ENCODE assay signal across 13 mouse cellular contexts in the genomic region with DNA sequence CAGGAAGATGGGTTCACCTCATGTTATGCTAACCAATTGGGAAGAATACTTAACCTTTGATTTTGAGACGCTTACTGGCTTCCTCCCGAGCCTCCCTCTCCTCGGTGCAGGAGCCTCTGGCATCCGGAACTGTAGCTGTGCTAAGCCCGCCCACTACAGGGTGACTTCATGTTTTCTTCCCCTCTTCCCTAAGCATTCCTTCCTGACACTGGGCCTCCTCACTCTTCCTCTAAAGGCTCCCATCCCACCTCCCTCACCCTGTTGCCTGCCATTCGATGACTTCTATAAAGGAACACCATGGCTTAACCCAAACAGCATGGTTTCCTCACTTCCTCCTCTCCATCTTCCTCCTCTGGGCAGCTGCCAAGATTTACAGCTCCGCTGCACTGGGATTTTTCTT.
A peak's percentile ranks its signal among the peaks of the same experiment; 100 is the strongest.
DNase-seq lines count a peak whose midpoint lies in the region; ATAC-seq and TF ChIP-seq lines count a peak whose summit lies in the region.
"Had no signal": no experiment of that assay in that cellular context is flagged by ENCODE, and none has a peak within 500 bp of the region (broad histone marks: within the 10 kb centered on the region; RNA-seq: fewer than 3 reads in every experiment).

No protein-coding gene starts in this region.

- no peak overlapping the region for H3K9ac ChIP-seq in intestine, embryonic 15.5 days
- H3K9ac ChIP-seq in intestine, postnatal 0 days (ENCODE audit: low read depth, low read length): no peak overlapping the region
- no peak overlapping the region for H3K9ac ChIP-seq in midbrain, embryonic 11.5 days (ENCODE audit: low read length)
- H3K9ac ChIP-seq in midbrain, embryonic 15.5 days: no peak overlapping the region
- H3K9ac ChIP-seq in heart, embryonic 14.5 days (ENCODE audit: low read length): no peak overlapping the region
- no peak overlapping the region for H3K9ac ChIP-seq in hindbrain, embryonic 14.5 days
- H3K9ac ChIP-seq: liver, embryonic 13.5 days had no signal

- H3K27ac ChIP-seq in intestine, embryonic 15.5 days: 0 out of 2 replicates have a peak overlapping the region, but pooled peaks have one; percentile 29
- H3K27ac ChIP-seq in intestine, postnatal 0 days (ENCODE audit: low read depth, low read length): no peak overlapping the region
- no peak overlapping the region for H3K27ac ChIP-seq in midbrain, embryonic 11.5 days (ENCODE audit: low read depth, low read length)
- no peak overlapping the region for H3K27ac ChIP-seq in midbrain, embryonic 15.5 days
- peak overlapping the region; percentile 24 to 62 for H3K27ac ChIP-seq in heart, embryonic 14.5 days (replicated peaks in 1 of 2; ENCODE audit: control insufficient read depth in 1 of 2, insufficient read depth in 1 of 2, low read depth in 2 of 2, low read length in 2 of 2)
- no peak overlapping the region for H3K27ac ChIP-seq in hindbrain, embryonic 14.5 days
- H3K27ac ChIP-seq: liver, embryonic 13.5 days had no signal

- H3K9me3 ChIP-seq in intestine, embryonic 15.5 days: no peaks in the 10 kb centered on the region
- H3K9me3 ChIP-seq in intestine, postnatal 0 days (ENCODE audit: control insufficient read depth): no peaks in the 10 kb centered on the region
- no peaks in the 10 kb centered on the region for H3K9me3 ChIP-seq in midbrain, embryonic 11.5 days (ENCODE audit: control insufficient read depth, low read length)
- no peaks in the 10 kb centered on the region for H3K9me3 ChIP-seq in midbrain, embryonic 15.5 days
- no peaks in the 10 kb centered on the region for H3K9me3 ChIP-seq in heart, embryonic 14.5 days (ENCODE audit: control insufficient read depth, low read length)
- no peaks in the 10 kb centered on the region for H3K9me3 ChIP-seq in hindbrain, embryonic 14.5 days (ENCODE audit: control insufficient read depth, low read length)
- H3K9me3 ChIP-seq: liver, embryonic 13.5 days had no signal

- peaks cover 11% of the 10 kb centered on the region for H3K4me1 ChIP-seq in intestine, embryonic 15.5 days (replicated peaks)
- no peaks in the 10 kb centered on the region for H3K4me1 ChIP-seq in intestine, postnatal 0 days (replicated peaks; ENCODE audit: control insufficient read depth, insufficient read depth, low read length)
- no peaks in the 10 kb centered on the region for H3K4me1 ChIP-seq in midbrain, embryonic 11.5 days (ENCODE audit: control insufficient read depth, insufficient read depth, low read length)
- H3K4me1 ChIP-seq in midbrain, embryonic 15.5 days: 0 out of 2 replicates have a peak, but pooled peaks cover 2% of the 10 kb centered on the region
- H3K4me1 ChIP-seq in heart, embryonic 14.5 days (ENCODE audit: control insufficient read depth in 2 of 2, insufficient read depth in 2 of 2, low read length in 2 of 2): peaks cover 22 to 37% of the 10 kb centered on the region in 2 experiments
- peaks cover 3% of the 10 kb centered on the region; the same call in 1 of the 2 replicates for H3K4me1 ChIP-seq in hindbrain, embryonic 14.5 days (replicated peaks; ENCODE audit: control insufficient read depth, insufficient read depth, low read length)

- 48% methylated on average over 7 of the region's 7 CpGs for WGBS in intestine, embryonic 15.5 days
- 44% methylated on average over 7 of the region's 7 CpGs for WGBS in intestine, postnatal 0 days
- WGBS in midbrain, embryonic 11.5 days: 82% methylated on average over 7 of the region's 7 CpGs
- 66% methylated on average over 7 of the region's 7 CpGs for WGBS in midbrain, embryonic 15.5 days
- WGBS in heart, embryonic 14.5 days: 20% methylated on average over 7 of the region's 7 CpGs
- WGBS in hindbrain, embryonic 14.5 days: 66% methylated on average over 7 of the region's 7 CpGs

- no peak overlapping the region for H3K4me3 ChIP-seq in intestine, embryonic 15.5 days (replicated peaks)
- H3K4me3 ChIP-seq in intestine, postnatal 0 days (ENCODE audit: low read depth, low read length): no peak overlapping the region
- H3K4me3 ChIP-seq in midbrain, embryonic 11.5 days (ENCODE audit: low read depth, low read length): no peak overlapping the region
- no peak overlapping the region for H3K4me3 ChIP-seq in midbrain, embryonic 15.5 days
- no peak overlapping the region for H3K4me3 ChIP-seq in heart, embryonic 14.5 days (ENCODE audit: control insufficient read depth in 1 of 2, insufficient read depth in 1 of 2, low read depth in 1 of 2, low read length in 2 of 2)
- no peak overlapping the region for H3K4me3 ChIP-seq in hindbrain, embryonic 14.5 days (replicated peaks; ENCODE audit: low read length)
- H3K4me3 ChIP-seq: liver, embryonic 13.5 days had no signal

- TF ChIP-seq CTCF in intestine, postnatal 0 days (IDR thresholded peaks at IDR 0.05; ENCODE audit: low read depth): no peak

- peak; percentile 55; the same call in 1 of the 2 replicates for ATAC-seq in intestine, embryonic 15.5 days
- no peak for ATAC-seq in intestine, postnatal 0 days
- ATAC-seq in midbrain, embryonic 11.5 days (ENCODE audit: low FRiP score): no peak
- ATAC-seq in midbrain, embryonic 15.5 days (replicated peaks): no peak
- ATAC-seq in heart, embryonic 14.5 days (ENCODE audit: insufficient number of reproducible peaks, insufficient read depth, low FRiP score, low read depth): peak; percentile 58
- peak; percentile 52 for ATAC-seq in megakaryocyte progenitor cell, adult 5-6 weeks (replicated peaks; ENCODE audit: poor library complexity)
- no peak for ATAC-seq in hindbrain, embryonic 14.5 days (ENCODE audit: low FRiP score)
- ATAC-seq: inflammation-experienced regulatory T-cells, adult 6 months; midbrain, embryonic 16.5 days had no signal

- H3K4me2 ChIP-seq in intestine, embryonic 15.5 days (replicated peaks): no peak overlapping the region
- H3K4me2 ChIP-seq in intestine, postnatal 0 days (replicated peaks; ENCODE audit: low read depth): no peak overlapping the region
- no peak overlapping the region for H3K4me2 ChIP-seq in midbrain, embryonic 11.5 days
- no peak overlapping the region for H3K4me2 ChIP-seq in midbrain, embryonic 15.5 days
- peak overlapping the region; percentile 35 for H3K4me2 ChIP-seq in heart, embryonic 14.5 days (ENCODE audit: low read length)
- no peak overlapping the region for H3K4me2 ChIP-seq in hindbrain, embryonic 14.5 days (replicated peaks)
- H3K4me2 ChIP-seq: liver, embryonic 13.5 days had no signal

- H3K27me3 ChIP-seq in intestine, embryonic 15.5 days (replicated peaks): no peaks in the 10 kb centered on the region
- no peaks in the 10 kb centered on the region for H3K27me3 ChIP-seq in intestine, postnatal 0 days (replicated peaks; ENCODE audit: control insufficient read depth, insufficient read depth, low read length)
- no peaks in the 10 kb centered on the region for H3K27me3 ChIP-seq in midbrain, embryonic 11.5 days (ENCODE audit: control insufficient read depth, insufficient read depth, low read length)
- no peaks in the 10 kb centered on the region for H3K27me3 ChIP-seq in midbrain, embryonic 15.5 days (replicated peaks)
- no peaks in the 10 kb centered on the region for H3K27me3 ChIP-seq in heart, embryonic 14.5 days (ENCODE audit: control insufficient read depth, insufficient read depth, low read length)
- no peaks in the 10 kb centered on the region for H3K27me3 ChIP-seq in hindbrain, embryonic 14.5 days (ENCODE audit: control insufficient read depth, insufficient read depth, low read length)
- H3K27me3 ChIP-seq: liver, embryonic 13.5 days had no signal

- DNase-seq in midbrain, embryonic 11.5 days (ENCODE audit: low spot score, missing footprints): peak; percentile 23
- no peak for DNase-seq in thymus, postnatal 14 days
- DNase-seq in hindbrain, embryonic 14.5 days (ENCODE audit: low spot score): no peak
- DNase-seq: cerebellum, postnatal 25 days; liver, embryonic 13.5 days; right cerebral cortex, postnatal 25 days had no signal

- no peaks in the 10 kb centered on the region for H3K36me3 ChIP-seq in intestine, embryonic 15.5 days
- H3K36me3 ChIP-seq in intestine, postnatal 0 days (ENCODE audit: control insufficient read depth, insufficient read depth): no peaks in the 10 kb centered on the region; the same call in 1 of the 2 replicates
- no peaks in the 10 kb centered on the region for H3K36me3 ChIP-seq in midbrain, embryonic 11.5 days (ENCODE audit: control insufficient read depth, insufficient read depth, low read length)
- no peaks in the 10 kb centered on the region for H3K36me3 ChIP-seq in midbrain, embryonic 15.5 days (replicated peaks)
- H3K36me3 ChIP-seq in heart, embryonic 14.5 days (ENCODE audit: control insufficient read depth, insufficient read depth, low read length): no peaks in the 10 kb centered on the region
- H3K36me3 ChIP-seq in hindbrain, embryonic 14.5 days (replicated peaks; ENCODE audit: control insufficient read depth, insufficient read depth): no peaks in the 10 kb centered on the region
- H3K36me3 ChIP-seq: liver, embryonic 13.5 days had no signal

Comparison
In these comparisons a context has a peak if more than half of its experiments do, and no peak if none do; other contexts are left out.
1. ATAC-seq: peak in intestine, embryonic 15.5 days (single experiment), heart, embryonic 14.5 days (single experiment) and megakaryocyte progenitor cell, adult 5-6 weeks (single experiment); none in intestine, postnatal 0 days (single experiment), midbrain, embryonic 11.5 days (single experiment), midbrain, embryonic 15.5 days (single experiment) and hindbrain, embryonic 14.5 days (single experiment).
2. H3K27ac ChIP-seq: peak in intestine, embryonic 15.5 days (single experiment) and heart, embryonic 14.5 days (2 of 2); none in intestine, postnatal 0 days (single experiment), midbrain, embryonic 11.5 days (single experiment), midbrain, embryonic 15.5 days (single experiment) and hindbrain, embryonic 14.5 days (single experiment).